Mouse (Mus musculus): Measurements from ENCODE around the gene Slc44a4. TPM values are rescaled to one million over a fixed set of nuclear protein-coding genes. Genes with fewer than 3 reads are reported as not detected.
"Not testable (repeated sequence)": the region's sequence is repeated elsewhere in the genome, so short reads cannot be mapped to it uniquely, and the experiment has no call there.

Slc44a4 gene
- polyA plus RNA-seq, 1 experiment from 2014 or later = 56.2 TPM

DNA sequence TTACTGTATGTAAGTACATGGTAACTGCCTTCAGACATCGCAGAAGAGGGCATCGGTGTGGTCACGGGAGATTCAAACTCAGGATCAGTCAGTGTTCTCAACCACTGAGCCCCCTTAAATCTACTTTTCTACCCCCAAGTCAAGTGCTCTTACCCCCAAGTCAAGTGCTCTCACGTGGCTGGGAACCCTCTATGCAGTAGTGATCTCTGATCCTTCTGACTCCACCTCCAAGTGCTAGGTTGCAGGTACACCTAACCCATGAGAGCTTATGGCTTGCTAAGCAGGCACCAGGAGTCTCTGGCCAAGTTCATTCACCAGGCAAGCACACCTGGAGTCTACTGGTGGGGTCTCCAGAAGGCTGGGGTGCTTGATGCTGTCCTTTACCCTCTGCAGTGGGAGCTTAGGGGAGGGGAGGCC is 35.3 kb downstream of the Slc44a4 start:
- peak overlapping the region; percentile 82 for H3K27ac ChIP-seq
- H3K4me2 ChIP-seq (replicated peaks) = peak overlapping the region; percentile 55
- peaks cover 8% of the 10 kb centered on the region for H3K36me3 ChIP-seq
- H3K27me3 ChIP-seq (replicated peaks) = no peaks in the 10 kb centered on the region
- 0 out of 2 replicates have a peak overlapping the region, but pooled peaks have one; percentile 9 for H3K4me3 ChIP-seq (replicated peaks)
- 45% methylated on average over 4 of the region's 4 CpGs for WGBS
- H3K9ac ChIP-seq = peak overlapping the region; percentile 89; the same call in 1 of the 2 replicates
- no peaks in the 10 kb centered on the region for H3K9me3 ChIP-seq
- ATAC-seq = peak; percentile 7; the same call in 1 of the 2 replicates
- H3K4me1 ChIP-seq (replicated peaks) = peaks cover 7% of the 10 kb centered on the region; the same call in 1 of the 2 replicates

DNA sequence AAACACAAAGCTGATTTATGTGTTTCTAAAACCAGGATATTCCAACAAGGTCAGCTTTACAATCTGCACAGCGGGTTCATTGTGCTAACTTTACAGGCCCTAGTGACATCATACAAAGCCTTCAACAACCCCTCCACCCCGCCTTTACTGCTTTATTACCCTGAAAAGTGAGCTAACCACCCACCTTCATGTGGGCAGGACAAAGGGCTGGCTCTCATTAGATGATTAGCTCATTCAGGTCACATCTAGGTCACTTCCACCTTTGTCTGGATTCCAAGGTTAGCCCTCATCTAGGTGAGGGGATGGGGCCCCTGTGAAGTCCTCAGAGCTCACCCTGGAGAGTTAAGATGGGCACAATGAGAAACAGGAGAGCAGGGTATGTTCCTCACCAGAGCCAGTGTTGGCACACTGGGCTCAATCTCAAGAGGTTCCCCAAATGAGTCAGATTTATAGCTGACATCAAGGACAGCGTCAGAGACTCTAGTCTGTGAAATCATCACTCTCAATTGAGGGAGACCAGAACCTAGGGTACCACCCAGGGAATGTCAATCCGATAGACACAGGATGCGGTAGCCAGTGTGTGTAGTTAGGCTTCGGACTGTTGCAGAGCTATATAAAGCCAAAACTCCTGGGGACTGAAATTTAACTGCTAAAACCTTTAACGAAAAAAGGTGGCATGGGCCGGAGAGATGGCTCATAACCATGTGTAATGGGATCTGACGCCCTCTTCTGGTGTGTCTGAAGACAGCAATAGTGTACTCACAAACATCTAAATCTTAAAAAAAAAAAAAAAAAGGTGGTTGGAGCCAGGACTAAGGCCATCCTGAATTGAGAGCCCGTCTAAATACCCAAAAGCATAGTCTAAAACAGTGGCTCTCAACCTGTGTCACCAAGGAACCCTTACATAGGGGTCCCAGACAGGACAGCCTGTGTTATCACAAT is 36.5 kb downstream of the Slc44a4 start:
- H3K4me2 ChIP-seq (replicated peaks) = peak overlapping the region; percentile 55
- ATAC-seq = peak; percentile 68
- 19% methylated on average over 10 of the region's 10 CpGs for WGBS

DNA sequence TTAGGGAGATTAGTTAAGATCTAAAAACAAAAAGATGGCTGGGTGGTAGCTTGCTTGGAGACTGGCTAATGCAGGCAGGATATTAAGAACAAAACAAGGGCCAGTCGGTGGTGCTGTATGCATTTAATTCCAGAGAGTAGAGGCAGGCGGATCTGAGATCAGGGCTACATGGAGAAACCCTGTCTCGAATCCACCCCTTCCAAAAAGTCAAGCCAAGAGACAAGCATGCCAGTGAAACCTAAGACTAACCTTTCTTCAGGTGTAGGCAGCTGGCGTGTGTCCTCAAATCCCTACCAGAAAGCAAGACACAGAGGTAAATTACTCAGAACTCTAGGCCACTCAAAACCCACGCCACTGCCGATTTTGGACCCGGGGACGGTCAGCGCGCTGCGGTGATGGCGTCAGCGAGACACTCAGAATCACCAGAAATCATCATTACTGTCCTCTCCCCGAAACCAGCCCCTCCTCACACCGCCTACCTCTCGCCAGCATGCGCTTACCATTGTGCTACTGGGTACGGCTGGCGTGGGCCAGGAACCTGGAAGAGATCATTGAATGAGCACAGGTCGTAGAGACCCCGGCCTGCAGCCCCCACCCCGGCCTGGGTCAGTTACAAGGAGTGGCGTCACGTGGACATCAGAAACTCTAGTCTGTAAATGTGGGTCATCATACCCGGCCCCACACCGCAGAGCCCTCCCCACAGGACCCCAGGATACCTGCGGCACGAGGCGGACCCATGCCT is 37.5 kb downstream of the Slc44a4 start:
- Histone ChIP-seq H3K4me3 (replicated peaks) (peak overlapping the region; percentile 77), H3K36me3 (peaks cover 8% of the 10 kb centered on the region), H3K27ac (peak overlapping the region; percentile 82), H3K4me2 (replicated peaks) (peak overlapping the region; percentile 55), H3K4me1 (replicated peaks) (peaks cover 7% of the 10 kb centered on the region; the same call in 1 of the 2 replicates), H3K9ac (peak overlapping the region; percentile 89), H3K27me3 (replicated peaks) (no peaks in the 10 kb centered on the region), H3K9me3 (no peaks in the 10 kb centered on the region)
- WGBS = under 1% methylated on average over 29 of the region's 29 CpGs
- no peak; the same call in 1 of the 2 replicates for ATAC-seq

More for the DNA sequence above, 36.5 kb downstream of the Slc44a4 start:
- Histone ChIP-seq H3K9me3 (no peaks in the 10 kb centered on the region), H3K27ac (peak overlapping the region; percentile 82), H3K4me1 (replicated peaks) (peaks cover 7% of the 10 kb centered on the region; the same call in 1 of the 2 replicates), H3K36me3 (peaks cover 8% of the 10 kb centered on the region), H3K4me3 (replicated peaks) (peak overlapping the region; percentile 77), H3K9ac (peak overlapping the region; percentile 89), H3K27me3 (replicated peaks) (no peaks in the 10 kb centered on the region)

DNA sequence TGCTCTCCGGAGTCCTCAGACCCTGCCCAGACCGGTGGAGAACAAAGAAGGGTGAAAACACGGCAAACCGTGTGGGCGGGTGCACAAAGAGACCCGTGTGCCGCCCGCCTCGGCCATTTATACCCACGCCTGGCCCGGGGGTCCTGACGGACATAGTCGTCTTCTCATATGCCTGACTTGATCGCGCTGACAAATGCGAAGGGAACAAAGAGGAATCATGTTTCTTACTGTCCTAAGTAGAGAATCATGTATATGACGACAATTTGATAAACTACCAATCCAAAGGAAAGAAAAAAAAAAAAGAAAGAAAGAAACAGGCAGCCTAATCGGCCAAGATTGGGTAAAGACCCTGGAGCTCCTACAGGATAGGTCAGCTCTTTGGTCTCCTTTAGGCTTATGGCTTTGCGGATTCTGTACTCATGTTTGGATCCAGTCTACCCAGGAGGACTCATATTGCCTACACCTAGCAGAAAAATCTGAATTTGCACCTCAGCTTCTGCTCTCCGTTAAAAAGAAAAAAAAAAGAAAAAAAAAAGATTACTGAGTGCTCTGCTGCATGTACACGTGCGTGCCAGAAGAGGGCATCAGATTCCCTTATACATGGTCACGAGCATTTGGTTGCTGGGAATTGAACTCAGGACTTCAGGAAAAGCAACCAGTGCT is 38.2 kb downstream of the Slc44a4 start:
- WGBS = under 1% methylated on average over 23 of the region's 23 CpGs
- Histone ChIP-seq H3K27ac (peak overlapping the region; percentile 82), H3K36me3 (peaks cover 8% of the 10 kb centered on the region), H3K27me3 (replicated peaks) (no peaks in the 10 kb centered on the region), H3K4me1 (replicated peaks) (peaks cover 7% of the 10 kb centered on the region; the same call in 1 of the 2 replicates), H3K9ac (peak overlapping the region; percentile 89), H3K4me2 (replicated peaks) (peak overlapping the region; percentile 55), H3K4me3 (replicated peaks) (peak overlapping the region; percentile 77), H3K9me3 (no peaks in the 10 kb centered on the region)
- peak; percentile 75 for ATAC-seq

DNA sequence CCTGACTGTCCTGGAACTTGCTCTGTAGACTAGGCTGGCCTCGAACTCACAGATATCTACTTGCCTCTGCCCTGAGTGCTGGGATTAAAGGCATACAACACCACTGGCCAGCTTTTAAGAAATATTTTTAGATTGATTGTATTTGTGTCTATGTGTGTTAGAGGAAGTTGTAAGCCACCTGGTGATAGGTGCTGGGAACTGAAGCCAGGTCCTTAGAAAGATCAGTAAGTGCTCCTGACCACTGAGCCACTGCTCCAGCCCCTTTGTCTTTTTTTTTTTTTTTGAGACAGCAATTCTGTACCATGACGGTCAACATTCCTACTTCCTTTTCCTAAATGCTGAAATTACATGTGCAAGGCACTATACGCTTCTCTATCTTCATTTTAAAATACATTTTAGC is 39.0 kb downstream of the Slc44a4 start:
- Histone ChIP-seq H3K9ac (no peak overlapping the region), H3K4me2 (replicated peaks) (peak overlapping the region; percentile 55; the same call in 1 of the 2 replicates), H3K27me3 (replicated peaks) (no peaks in the 10 kb centered on the region), H3K36me3 (peaks cover 8% of the 10 kb centered on the region), H3K9me3 (no peaks in the 10 kb centered on the region), H3K4me1 (replicated peaks) (peaks cover 7% of the 10 kb centered on the region; the same call in 1 of the 2 replicates), H3K27ac (no peak overlapping the region), H3K4me3 (replicated peaks) (no peak overlapping the region; the same call in 1 of the 2 replicates)
- 83% methylated on average over 3 of the region's 3 CpGs for WGBS
- ATAC-seq = no peak

DNA sequence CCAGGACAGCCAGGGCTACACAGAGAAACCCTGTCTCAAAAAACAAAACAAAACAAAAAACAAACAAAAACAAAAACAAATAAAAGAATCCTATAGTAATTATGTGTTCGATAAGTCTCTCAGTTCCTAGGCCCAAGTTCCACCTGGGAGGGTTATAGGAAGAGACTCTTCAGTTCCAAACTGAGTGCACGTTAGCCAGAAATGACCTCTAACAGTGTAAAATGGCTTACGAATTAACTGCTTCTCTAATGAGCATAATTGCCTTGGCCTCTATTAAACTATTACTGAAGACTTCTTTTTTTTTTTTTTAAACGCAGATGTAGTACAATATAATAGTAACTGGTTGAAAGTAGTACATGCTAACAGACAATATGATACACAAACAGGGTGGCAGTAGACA is 39.6 kb downstream of the Slc44a4 start:
- Histone ChIP-seq H3K9ac (no peak overlapping the region), H3K27me3 (replicated peaks) (no peaks in the 10 kb centered on the region), H3K4me3 (replicated peaks) (no peak overlapping the region), H3K9me3 (no peaks in the 10 kb centered on the region), H3K4me2 (replicated peaks) (no peak overlapping the region), H3K36me3 (peaks cover 8% of the 10 kb centered on the region), H3K4me1 (replicated peaks) (peaks cover 7% of the 10 kb centered on the region; the same call in 1 of the 2 replicates), H3K27ac (no peak overlapping the region)
- 90% methylated on average over 4 of the region's 4 CpGs for WGBS
- no peak for ATAC-seq

DNA sequence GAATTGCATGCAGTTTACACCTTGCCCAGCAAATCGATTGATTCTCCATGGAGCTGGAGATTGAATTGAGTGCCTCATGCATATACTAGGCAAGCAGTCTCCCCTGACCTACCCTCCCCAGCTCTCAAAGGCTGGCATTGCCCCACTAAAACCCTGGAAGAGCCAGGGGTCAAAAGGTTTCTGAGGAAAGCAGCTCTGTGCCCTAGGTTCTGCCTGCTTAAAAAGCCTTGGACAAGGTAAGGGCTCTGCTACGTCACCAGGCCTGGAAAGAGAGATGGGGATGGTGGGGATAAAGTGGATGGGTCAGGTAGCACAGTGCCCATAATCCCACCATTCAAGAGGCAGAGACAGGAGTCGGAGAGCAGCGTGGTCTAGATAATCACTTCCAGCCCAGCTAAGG is 40.6 kb downstream of the Slc44a4 start:
- Histone ChIP-seq H3K9ac (no peak overlapping the region), H3K4me1 (replicated peaks) (peaks cover 7% of the 10 kb centered on the region; the same call in 1 of the 2 replicates), H3K27ac (no peak overlapping the region), H3K9me3 (no peaks in the 10 kb centered on the region), H3K27me3 (replicated peaks) (no peaks in the 10 kb centered on the region), H3K4me3 (replicated peaks) (no peak overlapping the region), H3K36me3 (peaks cover 5% of the 10 kb centered on the region), H3K4me2 (replicated peaks) (no peak overlapping the region)
- WGBS = 87% methylated on average over 4 of the region's 4 CpGs
- ATAC-seq = no peak

DNA sequence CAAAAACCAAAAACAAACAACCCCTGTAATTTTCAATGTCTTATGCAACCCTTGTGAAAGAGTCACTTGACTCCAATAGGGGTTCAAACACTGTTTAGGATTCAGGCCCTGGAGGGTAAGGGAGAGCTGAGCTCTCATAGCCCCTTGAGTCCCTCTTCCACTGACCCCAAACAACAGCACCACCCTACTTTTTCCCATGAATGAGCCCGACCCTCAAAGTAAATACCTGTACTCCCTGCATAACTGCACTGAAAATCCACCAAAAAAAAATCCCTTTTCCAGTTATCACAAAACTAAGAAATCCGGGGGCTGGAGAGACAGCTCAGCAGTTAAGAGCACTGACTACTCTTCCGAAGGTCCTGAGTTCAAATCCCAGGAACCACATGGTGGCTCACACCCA is 41.6 kb downstream of the Slc44a4 start:
- 74% methylated on average over 3 of the region's 3 CpGs for WGBS
- Histone ChIP-seq H3K4me1 (replicated peaks) (peaks cover 6% of the 10 kb centered on the region; the same call in 1 of the 2 replicates), H3K9me3 (no peaks in the 10 kb centered on the region), H3K4me3 (replicated peaks) (no peak overlapping the region), H3K9ac (no peak overlapping the region), H3K27ac (no peak overlapping the region), H3K4me2 (replicated peaks) (no peak overlapping the region), H3K27me3 (replicated peaks) (no peaks in the 10 kb centered on the region), H3K36me3 (no peaks in the 10 kb centered on the region)
- no peak for ATAC-seq

DNA sequence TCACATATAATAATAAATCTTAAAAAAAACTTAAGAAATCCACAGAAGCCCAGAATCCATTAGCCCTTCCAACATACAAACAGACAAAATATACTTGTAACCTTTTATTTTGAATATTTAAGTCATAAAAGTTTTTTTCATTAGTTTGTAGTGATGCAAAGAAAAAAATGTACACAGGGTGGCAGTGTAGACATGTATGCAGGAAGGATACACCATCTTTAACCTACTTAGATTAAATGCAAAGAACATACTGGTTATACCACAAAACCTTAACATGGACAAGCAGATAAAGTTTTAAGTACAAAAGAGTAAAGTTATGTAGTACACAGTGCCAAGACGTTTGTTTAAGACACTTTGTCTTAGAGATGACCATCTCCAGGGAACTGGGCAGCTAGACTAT is 42.1 kb downstream of the Slc44a4 start:
- H3K4me3 ChIP-seq (replicated peaks) = no peak overlapping the region
- WGBS = 49% methylated on average over 1 of the region's 1 CpGs

DNA sequence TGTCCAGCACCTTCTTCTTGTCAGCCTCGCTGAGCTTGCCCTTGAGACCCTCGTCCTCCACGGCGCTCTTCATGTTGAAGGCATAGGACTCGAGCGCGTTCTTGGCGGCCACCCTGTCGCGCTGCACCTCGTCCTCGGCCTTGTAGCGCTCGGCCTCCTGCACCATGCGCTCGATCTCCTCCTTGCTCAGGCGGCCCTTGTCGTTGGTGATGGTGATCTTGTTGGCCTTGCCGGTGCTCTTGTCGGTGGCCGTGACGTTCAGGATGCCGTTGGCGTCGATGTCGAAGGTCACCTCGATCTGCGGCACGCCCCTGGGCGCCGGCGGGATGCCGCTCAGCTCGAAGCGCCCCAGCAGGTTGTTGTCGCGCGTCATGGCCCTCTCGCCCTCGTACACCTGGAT is 43.0 kb downstream of the Slc44a4 start:
- H3K27ac ChIP-seq; H3K4me3 ChIP-seq (replicated peaks); H3K9me3 ChIP-seq; H3K36me3 ChIP-seq; H3K27me3 ChIP-seq (replicated peaks); ATAC-seq; H3K9ac ChIP-seq; H3K4me1 ChIP-seq (replicated peaks): not testable (repeated sequence)
- WGBS = 18% methylated on average over 26 of the region's 40 CpGs
- peak overlapping the region; percentile 37 for H3K4me2 ChIP-seq (replicated peaks)

More for the DNA sequence above, 42.1 kb downstream of the Slc44a4 start:
- Histone ChIP-seq H3K27ac (no peak overlapping the region), H3K4me1 (replicated peaks) (peaks cover 7% of the 10 kb centered on the region; the same call in 1 of the 2 replicates), H3K4me2 (replicated peaks) (no peak overlapping the region), H3K36me3 (no peaks in the 10 kb centered on the region), H3K9me3 (no peaks in the 10 kb centered on the region), H3K9ac (no peak overlapping the region), H3K27me3 (replicated peaks) (no peaks in the 10 kb centered on the region)
- ATAC-seq = no peak

DNA sequence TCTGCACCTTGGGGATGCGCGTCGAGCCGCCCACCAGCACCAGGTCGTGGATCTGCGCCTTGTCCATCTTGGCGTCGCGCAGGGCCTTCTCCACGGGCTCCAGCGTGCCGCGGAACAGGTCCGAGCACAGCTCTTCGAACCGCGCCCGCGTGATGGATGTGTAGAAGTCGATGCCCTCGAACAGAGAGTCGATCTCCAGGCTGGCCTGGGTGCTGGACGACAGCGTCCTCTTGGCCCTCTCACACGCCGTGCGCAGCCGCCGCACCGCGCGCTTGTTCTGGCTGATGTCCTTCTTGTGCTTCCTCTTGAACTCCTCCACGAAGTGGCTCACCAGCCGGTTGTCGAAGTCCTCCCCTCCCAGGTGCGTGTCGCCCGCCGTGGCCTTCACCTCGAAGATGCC is 43.7 kb downstream of the Slc44a4 start:
- 29% methylated on average over 23 of the region's 40 CpGs for WGBS

More for the DNA sequence above, 43.7 kb downstream of the Slc44a4 start:
- not testable (repeated sequence) for H3K9ac ChIP-seq; H3K9me3 ChIP-seq; H3K36me3 ChIP-seq; H3K27ac ChIP-seq; H3K27me3 ChIP-seq (replicated peaks); H3K4me2 ChIP-seq (replicated peaks); H3K4me1 ChIP-seq (replicated peaks); H3K4me3 ChIP-seq (replicated peaks); ATAC-seq
